Mouse (Mus musculus): ENCODE measurements around the gene Mertk. TPM values are rescaled to one million over a fixed set of nuclear protein-coding genes. Genes with fewer than 3 reads are reported as not detected.
"Not testable (repeated sequence)": the region's sequence is repeated elsewhere in the genome, so short reads cannot be mapped to it uniquely, and the experiment has no call there.

Gene Mertk
- 10 to 100 TPM; 12.8 to 17.5 TPM for total RNA-seq (2021)
- long read RNA-seq, experiment 1, full-length matches to known transcripts, result 6 of 7 reads
- long read RNA-seq, experiment 1, partial matches to known transcripts, result 1 of 7 reads
- long read RNA-seq, experiment 1, other reads (novel, unspliced or antisense), result 0 of 7 reads
- long read RNA-seq, experiment 2, full-length matches to known transcripts, result 2 of 4 reads
- long read RNA-seq, experiment 2, partial matches to known transcripts, result 1 of 4 reads
- long read RNA-seq, experiment 2, other reads (novel, unspliced or antisense), result 1 of 4 reads

- peak; percentile 59 to 78 for DNase-seq (ENCODE audit: low spot score in 2 of 2)
Measured at GRCm38 (mm10) chr2:128698693-128699181, at the start of gene Mertk. Mertk (plus strand) TSS chr2:128698956.

DNA sequence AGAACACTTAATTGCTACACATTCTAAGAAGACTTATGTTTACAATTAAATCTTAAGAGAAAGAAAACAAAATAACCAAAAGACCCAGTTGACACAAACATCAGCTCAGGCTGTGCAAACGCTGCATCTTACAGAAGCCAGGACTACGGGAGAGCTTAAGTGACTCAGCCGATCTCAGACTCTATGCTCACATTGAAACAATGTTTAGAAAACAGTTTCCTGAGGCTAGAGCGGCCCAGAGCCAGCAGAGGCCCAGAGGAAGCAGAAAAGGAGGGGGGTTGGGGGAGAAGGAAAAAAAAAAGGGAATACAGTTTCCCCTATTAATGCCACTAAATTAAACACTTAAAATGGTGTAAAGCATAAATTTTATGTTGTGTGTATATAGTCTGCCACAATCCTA lies 18.1 kb upstream of the Mertk start:
- DNase-seq (ENCODE audit: low spot score in 2 of 2), result no peak

GRCm38 (mm10) chr2:128686921-128687557 lies 11.7 kb upstream of the Mertk start, which contains the start of gene Anapc1:
Anapc1 (minus strand) TSS chr2:128687391.
- peak; percentile 84 for DNase-seq (ENCODE audit: low spot score in 2 of 2)

DNA sequence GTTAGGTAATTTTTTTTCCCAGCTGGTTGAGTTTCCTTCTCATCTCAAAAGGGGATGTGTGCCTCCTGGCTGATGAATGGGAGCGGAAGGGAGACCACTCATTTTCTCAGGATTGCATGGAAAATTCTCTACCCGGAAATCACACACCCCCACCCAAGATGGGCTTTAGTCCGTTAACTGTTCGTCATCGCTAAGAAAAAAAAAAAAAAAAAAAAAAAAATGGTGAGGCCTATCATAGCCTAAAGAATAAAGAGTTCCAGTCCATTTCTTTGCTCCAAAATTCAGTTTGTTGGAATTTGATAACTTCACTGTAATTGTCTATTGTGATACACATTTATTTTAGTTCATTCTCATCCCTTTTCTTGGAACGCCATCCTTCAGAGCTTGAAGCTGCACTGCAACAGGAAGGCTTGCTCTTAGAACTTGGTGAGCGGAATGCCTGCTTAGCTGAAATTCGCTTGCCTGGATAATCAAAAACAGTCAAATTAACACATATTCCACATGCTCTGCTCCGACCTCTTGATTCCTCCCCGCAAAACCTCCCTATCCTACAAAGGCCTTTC lies 11.1 kb upstream of the Mertk start:
- no peak for DNase-seq (ENCODE audit: low spot score in 2 of 2)

- no peak for DNase-seq (ENCODE audit: low spot score in 2 of 2)
Measured at GRCm38 (mm10) chr2:128692336-128692735, 6.4 kb upstream of the Mertk start.

DNA sequence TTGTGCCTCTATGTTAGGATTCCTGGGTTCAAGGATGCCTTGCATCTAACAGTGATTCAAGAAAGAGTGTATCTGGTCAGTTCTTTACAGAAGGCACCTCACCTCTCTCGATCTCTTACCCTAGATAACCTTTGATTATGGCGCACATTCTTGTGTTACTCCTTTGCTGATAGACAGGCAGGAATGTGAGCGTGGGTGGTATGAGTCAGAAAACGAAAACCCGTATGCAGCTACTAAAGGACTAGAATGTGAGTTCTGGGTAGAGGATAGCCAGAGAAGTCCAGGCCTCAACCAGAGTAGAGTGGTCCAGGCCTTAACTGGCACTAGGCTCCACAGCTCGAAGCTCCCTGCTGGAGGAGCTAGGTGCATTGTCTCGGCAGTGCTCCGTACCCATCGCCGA lies 6.0 kb upstream of the Mertk start:
- DNase-seq (ENCODE audit: low spot score in 2 of 2), result no peak

DNA sequence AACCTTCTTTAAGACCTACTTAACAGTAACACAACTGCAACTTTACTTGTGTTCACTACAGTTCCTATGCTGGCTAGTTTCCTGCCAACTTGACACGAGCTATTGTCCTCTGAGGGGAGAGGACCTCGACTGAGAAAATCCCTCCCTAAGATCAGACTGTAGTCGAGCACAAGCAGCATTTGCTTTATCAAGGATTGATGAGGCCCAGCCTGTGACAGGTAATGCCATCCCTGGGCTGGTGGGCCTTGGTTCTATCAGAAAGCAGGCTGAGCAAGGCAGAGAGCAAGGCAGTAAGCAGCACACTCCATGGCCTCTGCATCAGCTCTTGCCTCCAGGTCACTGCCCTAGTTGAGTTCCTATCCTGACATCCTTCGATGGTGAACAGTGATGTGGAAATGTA lies 5.5 kb upstream of the Mertk start:
- no peak for DNase-seq (ENCODE audit: low spot score in 2 of 2)

DNA sequence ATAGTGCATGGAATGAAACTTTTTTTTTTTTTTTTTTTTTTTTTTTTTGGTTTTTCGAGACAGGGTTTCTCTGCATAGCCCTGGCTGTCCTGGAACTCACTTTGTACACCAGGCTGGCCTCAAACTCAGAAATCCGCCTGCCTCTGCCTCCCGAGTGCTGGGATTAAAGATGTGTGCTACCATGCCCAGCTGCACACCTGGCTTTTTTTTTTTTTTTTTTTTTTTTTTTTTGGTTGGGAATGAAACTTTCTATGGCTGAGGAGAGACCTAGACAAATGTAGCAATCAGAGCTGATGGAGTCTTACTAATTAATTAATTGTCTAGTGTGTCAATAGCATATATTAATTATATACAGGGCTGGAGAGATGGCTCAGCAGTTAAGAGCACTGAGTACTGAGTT lies 4.9 kb upstream of the Mertk start:
- DNase-seq (ENCODE audit: low spot score in 2 of 2), result not testable (repeated sequence)

DNA sequence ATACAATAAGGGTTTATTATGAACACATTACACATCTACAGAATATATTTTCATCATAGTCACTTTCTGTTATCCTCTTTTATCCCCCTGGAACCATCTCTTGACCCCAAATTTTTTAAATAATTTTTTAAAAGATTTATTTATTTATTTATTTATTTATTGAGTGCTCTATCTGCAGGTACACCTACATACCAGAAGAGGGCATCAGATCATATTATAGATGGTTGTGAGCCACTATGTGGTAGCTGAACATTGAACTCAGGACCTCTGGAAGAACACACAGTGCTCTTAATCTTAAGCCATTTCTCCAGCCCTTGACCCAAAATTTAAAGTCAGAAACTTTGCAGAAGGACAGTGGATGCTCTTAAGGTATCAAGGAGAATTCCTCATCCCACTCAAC lies 4.2 kb upstream of the Mertk start:
- no peak for DNase-seq (ENCODE audit: low spot score in 2 of 2)

DNA sequence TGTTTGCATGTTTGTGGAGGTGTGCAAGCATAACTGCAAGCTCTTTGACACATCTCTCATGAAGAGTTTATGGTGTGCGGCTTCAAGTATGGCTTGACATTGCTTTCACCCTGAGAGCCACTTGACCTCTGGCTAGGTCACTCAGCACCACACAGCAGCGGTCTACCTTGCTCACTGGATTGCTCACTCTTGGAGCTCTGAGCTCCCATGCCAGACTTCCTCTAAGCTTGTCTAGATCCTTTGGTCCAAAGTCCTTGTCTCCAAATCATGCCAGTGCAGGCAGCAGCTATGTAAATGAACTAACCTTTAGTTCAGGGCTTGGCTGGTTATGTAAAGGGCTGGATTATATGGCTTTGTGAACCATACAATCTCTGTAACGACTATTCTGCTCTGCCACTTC lies 2.3 kb upstream of the Mertk start:
- DNase-seq (ENCODE audit: low spot score in 2 of 2), result no peak

GRCm38 (mm10) chr2:128697047-128697446 lies 1.7 kb upstream of the Mertk start:
- DNase-seq (ENCODE audit: low spot score in 2 of 2), result no peak

GRCm38 (mm10) chr2:128697566-128697965 lies 1.2 kb upstream of the Mertk start:
- no peak for DNase-seq (ENCODE audit: low spot score in 2 of 2)

- peak; percentile 74 to 75 for DNase-seq (ENCODE audit: low spot score in 2 of 2)
Measured at GRCm38 (mm10) chr2:128698140-128698692, 540 bp upstream of the Mertk start.

- peak; percentile 22 to 29 for DNase-seq (ENCODE audit: low spot score in 2 of 2)
Measured at GRCm38 (mm10) chr2:128699201-128699885, 587 bp downstream of the Mertk start.

GRCm38 (mm10) chr2:128704474-128704873 lies 5.7 kb downstream of the Mertk start:
- DNase-seq (ENCODE audit: low spot score in 2 of 2), result no peak

DNA sequence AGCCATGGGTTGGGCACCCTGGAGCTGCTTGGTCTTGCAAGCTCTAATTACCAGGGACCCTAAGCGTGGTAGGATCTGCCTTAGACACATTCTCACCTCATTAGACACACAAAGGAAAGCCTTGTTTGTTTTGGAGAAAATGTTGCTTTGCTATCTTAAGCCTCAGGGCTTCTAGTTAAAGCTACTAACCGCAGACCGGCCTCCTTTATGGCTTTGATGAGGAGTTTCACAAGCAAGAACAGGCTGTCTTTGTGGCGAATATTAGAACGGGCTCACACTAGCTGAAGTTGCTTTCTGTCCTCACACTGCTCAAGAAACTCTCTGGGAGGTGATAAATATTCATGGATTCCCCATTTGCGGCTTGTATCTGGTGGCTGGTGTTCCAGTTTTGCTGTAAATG lies 10.5 kb downstream of the Mertk start:
- DNase-seq (ENCODE audit: low spot score in 2 of 2), result no peak

DNA sequence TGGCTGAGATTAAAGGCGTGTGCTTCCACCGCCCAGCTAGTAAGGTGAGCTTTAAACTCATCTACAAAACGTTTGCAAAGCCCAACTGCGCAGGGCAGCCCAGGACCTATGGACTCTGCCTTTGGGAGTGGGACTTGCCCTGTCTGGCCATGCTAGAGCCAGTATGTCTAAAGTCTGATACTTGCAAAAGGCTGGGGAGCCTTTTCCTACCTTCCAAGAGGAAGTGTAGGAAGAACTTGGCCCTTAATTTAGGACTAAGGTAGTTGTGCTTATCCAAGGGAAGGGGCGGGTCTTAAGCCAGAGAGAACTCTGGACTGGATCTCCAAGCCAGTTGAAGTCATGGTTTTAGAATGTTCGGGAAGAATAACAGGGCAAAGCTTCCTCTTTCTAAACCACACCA lies 11.9 kb downstream of the Mertk start:
- DNase-seq (ENCODE audit: low spot score in 2 of 2), result no peak

DNA sequence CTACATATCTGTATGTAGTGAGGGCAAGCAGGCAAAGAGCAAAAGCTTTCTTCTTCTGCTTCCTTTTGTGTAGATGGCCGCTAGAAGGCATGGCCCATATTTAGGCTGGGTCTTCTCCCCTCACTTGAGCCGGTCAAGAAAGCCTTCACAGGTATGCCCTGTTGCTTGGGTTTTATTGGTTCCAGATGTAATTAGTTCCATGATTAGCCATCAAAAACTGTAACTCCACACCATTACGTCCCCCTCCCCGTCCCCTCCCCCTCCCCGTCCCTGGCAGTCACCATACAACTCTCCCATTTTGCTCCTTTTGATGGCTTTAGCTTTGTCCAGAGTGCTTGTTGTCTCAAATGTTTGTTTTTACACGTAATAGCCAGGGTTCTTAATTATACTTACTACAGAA lies 14.2 kb downstream of the Mertk start:
- no peak for DNase-seq (ENCODE audit: low spot score in 2 of 2)

- no peak for DNase-seq (ENCODE audit: low spot score in 2 of 2)
Measured at GRCm38 (mm10) chr2:128713548-128714003, 14.8 kb downstream of the Mertk start.

DNA sequence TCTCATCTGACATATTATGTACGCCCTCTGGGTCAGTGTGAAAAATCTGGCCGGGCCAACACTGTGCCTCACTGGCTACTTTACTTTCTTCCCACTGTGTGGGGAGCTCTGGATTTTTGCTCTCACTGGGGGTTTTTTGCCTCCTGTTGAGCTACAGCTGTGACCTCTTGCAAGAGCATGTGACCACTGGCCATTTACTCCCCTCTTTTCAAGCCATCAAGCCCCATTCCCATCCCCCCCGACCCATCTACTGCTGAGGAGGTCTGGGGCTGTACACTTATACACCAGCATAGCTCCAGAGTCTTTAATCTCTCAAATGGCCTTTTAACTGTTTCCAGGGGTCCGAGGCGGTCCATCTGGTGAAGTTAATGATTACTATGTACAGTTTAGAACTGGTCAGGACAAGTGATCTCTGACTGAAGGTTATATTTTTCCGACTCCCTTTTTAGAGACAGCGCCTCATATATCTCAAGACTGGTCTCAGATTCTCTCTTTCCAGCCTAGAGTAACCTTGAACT lies 16.0 kb downstream of the Mertk start:
- DNase-seq (ENCODE audit: low spot score in 2 of 2), result no peak

DNA sequence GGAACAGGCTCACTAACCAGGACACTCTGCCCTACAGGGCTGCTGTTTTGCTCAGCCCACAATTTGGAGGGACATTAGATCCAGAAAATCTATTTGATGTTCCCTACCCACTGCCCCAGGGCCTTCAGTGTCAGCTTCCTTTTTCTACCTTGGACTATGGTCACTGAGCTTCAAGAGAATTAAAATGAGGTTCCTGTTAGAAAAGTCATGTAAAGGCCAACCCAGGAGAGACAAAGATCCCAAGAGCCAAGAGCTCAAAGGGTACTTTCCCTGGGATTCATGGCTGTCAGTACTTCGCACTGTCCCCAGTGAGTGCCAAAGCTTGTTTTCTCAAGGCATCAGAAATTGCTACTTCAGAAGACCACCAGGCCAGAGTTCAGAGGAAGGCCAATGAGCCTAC lies 17.2 kb downstream of the Mertk start:
- no peak for DNase-seq (ENCODE audit: low spot score in 2 of 2)
